Mouse (Mus musculus) thymus, postnatal 14 days (tissue): ENCODE results near the gene Aox3.

Experiments
- DNase-seq: peaks from one replicate; pipeline ENCODE4 v3.0.0; 2021

Aox3 gene

DNA sequence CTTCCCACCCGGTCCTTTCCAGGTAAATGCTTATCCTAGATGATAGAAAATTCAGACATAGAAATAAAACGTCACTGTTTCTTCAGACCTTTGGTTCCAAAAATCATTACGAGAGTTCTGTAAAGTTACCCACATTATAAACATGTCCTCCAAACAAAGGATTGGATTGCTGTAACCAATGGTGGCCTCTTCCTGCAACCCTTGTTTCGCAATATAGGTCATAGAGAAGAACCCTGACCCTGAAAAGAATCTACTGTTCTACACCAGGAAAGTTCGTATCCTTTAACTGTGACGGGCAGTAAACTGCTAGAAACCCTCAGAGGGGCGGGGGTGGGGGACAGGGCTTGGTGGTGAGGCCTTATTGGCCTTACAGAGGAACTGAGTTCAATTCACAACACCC, 99.9 kb downstream of the Aox3 start:
- no peak for DNase-seq

DNA sequence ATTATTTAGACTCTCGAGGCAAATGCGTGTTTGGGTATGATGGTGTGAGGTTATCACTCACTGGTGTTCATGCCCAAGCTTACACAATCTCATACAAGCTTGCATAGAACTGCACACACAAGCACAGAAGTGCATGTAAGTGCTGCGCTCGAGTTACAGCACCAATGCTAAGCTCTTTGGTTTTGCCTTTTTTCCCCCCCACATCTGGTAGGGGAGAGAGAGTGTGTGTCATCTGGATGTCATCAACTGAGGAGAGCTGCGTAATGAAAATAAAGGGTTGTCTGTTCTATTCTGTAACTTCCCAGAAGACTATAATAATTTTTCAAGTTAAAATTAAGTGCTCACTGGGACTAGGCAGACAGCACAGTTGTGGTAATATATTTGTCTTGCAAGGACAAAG, 100.9 kb downstream of the Aox3 start:
- no peak for DNase-seq

DNA sequence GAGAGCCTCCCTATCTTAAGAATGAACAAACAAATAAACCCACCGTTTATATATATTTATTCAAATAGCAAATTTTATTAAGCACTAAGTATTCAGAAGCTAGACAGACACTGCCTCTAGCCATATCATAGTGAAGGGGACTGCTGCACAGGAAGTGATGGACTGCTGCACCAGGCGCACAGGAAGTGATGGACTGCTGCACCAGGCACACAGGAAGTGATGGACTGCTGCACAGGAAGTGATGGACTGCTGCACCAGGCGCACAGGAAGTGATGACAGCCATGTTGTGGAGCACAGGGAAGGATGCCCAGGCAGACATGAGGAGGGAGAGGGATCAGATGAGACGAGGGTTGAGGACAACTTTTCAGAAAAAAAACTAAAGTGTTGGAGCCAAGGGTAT, 102.4 kb downstream of the Aox3 start:
- no peak for DNase-seq

DNA sequence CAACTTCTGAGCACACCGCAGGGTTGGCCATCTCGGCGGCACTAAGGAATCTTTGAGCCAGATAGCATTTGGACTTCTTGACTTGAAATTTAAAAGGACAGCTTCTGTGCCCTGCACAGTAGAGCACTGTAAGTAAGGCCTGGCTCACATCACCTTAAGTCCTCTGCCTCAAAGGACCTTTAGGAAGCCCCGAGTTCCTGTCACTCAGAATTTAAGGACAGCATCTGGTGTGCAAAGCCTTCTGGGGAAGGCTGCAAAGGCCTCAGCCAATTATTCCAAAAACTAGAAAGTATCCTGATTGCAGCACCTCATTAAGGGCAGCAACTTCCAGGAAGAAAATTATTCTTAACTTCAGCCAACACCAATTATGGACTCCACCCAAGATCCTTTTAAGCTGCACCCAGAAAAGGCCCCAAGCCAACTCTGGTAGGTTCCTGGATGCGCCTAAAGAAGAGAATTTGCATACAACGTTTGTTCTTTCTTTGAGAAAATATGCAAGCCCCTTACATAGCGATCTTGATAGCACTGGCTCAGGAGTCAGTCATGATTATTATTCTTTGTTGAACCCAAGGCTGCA, 103.1 kb downstream of the Aox3 start:
- DNase-seq = no peak

DNA sequence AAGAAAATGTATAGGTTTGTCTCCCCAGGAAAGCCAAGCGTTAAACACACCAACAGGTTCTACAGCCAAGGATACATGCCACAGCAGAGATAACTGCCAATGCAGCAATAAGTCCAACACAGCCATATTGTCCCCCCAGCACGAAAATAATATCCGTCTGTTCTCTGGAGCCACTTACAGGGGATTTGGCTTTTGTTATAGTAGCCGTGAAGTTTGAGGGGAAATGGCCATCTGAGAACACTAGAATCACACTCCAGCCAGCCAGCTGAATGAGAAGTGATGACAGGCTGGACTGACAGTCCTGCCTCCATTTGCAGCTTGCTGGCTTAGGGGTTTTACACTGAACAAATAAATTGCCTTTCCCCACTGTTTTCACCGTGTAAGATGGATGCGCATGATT, 108.1 kb downstream of the Aox3 start:
- no peak for DNase-seq

DNA sequence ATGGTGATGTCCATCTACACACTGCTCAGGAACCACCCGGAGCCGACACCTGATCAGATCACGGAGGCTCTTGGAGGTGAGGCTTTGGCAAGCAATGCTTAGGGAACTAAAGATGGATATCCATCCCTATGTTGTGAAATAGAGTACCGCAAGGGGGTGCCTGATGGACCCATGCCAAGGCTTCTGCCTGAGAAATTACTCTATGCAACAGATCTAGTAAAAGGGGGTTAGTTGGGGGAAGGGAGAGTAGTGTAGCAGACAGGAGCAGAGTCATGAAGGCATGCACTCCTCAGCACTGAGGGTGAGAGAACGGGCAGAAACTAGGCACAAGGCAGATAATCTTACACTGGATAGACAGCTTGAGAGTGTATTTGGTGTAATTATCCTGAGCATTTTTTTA, 108.9 kb downstream of the Aox3 start:
- DNase-seq = no peak

DNA sequence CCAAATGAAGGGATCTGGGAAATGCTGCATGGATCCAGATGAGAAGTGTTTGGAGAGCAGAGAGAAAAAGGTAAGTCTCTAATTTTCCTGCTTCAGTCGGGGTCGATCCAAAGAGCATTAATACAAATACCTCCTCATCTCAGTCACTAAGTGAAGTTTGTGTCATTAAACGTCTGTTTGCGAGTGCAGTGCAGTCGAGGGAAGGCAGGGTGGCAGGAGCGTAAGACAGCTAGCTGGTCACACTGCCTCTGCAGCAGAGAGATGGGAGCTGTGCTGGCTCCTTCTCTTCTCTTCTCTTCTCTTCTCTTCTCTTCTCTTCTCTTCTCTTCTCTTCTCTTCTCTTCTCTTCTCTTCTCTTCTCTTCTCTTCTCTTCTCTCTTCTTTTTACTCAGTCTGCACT, 115.2 kb downstream of the Aox3 start:
- no peak for DNase-seq

DNA sequence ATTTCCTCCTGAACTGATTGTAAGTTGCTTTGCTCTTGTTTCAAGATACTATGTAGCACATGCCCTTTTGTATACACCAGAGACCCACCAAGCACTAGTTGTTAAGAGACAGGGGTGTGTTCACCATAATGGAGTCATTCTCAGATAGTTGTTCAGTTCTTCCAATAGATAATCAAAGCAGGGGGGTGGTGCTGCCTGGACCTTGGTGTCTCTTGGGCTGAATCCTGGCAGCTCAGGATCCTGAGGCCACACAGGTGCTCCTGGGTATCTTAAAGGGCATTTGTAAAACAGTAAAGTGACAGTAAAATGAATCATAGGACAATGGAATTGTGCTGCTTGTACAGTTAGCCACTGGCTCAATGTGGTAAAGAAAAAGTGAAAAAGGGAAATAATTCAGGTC, 116.0 kb downstream of the Aox3 start:
- DNase-seq = no peak

DNA sequence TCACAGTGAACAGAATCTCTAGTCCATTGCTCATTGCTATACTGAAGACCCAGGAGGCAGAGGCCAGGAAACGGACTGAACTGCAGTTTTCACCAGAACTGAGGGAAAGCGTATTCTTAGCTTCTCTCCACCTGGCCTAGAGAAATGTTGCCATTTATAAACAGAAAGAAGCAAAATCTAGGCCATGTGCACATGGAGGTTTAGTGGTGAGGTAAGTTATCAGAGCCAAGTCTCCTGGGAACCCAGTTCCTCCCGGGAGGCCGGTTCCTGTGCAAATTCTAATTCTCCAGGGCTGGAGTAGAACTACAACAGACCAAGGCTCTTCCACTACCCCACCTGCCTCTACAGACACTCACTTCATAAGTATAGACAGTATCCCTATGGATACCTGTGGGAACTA, 116.8 kb downstream of the Aox3 start:
- no peak for DNase-seq

DNA sequence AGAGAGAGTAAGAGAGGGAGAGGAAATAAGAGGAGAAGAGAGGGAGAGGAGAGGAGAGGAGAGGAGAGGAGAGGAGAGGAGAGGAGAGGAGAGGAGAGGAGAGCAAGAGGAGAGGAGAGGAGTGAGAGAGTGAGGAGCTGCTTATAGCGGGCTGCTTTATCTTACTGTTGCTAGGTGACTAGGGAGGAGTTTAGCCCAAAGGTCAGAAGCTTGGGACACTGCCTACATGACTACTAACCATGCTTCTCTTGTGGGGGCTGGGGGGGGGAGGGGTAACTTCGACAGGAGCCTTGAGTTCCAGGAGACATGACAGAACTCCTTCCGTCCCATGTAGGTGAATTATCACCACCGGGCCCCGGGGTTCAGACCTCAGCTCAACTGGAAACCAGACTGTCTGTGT, 117.6 kb downstream of the Aox3 start:
- DNase-seq = no peak

DNA sequence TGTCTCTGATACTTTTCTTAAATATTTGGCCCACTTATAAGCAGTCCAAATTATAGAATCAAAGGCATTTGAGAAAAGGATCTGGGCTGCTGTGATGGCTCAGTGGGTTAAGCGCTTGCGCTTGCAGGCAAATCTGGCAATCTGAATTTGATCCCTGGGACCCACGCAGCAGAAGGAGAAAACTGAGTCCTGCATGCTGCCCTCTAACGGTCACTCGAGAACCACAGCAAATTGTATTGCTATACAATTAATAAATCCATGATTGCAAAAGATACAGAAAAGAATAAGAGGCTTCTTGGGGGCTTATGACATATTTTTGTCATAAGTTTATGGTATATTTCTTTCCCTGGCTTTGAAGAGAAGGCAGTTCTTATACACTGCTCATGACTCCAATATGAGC, 122.5 kb downstream of the Aox3 start:
- DNase-seq = no peak

DNA sequence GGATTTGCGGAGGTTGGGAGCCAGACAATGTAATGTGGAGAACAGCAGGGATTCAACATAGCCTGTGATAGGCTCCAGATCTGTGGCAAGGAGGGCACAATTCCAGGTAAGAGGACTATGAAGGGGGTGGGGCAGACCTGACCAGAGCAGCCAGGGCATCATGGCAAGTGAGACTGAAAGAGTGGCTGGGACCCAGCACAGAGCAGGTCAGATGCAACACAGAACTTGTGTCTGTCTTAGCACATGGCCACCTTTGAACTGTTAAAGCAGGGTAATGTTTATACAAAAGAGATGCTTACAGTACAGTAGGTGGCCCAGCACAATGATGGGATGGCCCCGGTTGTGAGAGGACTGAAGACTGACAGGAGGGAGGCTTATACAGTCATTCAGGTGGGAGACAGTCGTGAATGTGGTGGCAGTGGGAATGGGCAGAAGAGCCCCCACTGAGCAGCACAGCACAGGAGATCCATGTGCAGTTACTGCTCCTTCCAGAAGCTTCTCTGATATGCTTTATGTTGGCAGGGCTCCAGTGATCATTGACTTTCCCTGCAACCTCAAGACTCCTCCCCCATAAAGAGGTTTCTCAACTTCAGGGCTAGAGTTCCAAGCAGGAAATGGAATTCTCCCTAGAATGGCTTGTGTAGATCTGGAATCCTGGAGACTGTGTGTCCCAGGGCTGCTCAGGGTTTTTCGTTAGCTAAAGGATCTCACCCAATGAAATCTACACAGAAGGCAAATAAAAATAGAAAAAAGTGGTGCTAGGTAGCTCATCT, 124.8 kb downstream of the Aox3 start:
- no peak for DNase-seq

DNA sequence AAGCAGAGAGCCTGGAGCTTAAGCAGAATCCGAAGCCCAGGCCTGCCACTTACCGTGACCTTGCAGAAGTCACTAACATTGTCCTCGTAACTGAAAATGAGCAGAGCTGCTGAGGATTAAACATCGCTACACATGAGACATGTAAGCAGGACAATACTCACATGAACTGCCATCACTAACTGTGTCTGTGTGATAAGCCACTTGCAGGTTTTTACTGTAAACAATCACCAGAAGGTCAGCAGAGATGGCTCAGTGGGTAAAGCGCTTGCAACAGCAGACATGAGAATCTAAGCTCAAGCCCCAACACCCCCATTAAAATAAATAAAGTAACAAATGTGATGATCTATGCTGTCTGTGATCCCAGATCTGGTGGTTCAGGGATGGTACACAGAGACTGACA, 125.5 kb downstream of the Aox3 start:
- DNase-seq = no peak

DNA sequence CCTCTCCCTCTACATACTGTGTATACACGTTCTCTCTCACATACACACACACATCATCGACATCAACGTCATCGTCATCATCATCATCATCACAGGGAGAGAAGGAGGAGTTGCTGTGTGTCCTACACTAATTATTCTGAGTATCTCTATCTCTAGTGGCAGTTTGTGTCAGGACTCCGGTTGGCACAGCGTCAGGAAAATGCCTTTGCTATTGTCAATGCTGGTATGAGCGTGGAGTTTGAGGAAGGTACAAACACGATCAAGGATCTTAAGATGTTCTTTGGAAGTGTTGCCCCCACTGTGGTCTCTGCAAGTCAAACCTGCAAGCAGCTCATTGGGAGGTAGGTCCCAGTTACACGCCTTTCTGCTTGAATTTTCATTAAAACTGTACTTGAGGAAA, 126.0 kb downstream of the Aox3 start:
- DNase-seq = no peak

DNA sequence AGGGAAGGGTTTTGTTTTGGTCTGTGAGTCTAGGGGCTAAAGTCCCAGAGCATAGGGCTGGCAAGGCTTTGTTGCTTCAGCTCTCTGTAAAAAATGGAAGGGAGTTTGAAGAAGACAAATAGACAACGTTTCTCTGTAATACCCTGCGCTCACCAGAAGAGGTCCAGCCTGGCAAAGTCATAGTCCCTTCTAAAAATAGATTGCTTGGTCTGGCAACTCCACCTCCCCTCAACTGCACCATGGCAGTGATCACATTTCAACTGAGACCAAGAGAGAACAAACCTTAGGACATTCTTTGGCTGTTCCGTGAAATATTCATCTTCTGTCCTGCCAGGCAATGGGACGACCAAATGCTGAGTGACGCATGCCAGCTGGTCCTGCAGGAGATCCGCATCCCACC, 127.4 kb downstream of the Aox3 start:
- DNase-seq = no peak

DNA sequence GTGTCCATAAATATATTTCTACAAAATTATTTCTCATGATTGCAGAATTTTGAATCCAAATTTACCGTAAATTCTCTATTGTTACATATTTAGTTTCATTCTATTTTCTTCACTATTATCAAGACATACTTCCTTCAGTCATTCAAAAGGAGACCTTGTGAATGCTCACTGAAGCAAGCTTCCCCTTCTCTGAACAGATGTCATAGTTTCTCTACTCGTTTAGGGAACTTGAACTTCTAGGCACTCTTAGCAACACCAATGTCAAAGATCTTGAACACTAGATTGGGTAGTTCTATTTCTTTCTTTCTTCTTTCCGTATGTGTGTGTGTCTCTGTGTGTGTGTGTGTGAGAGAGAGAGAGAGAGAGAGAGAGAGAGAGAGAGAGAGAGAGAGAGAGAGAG, 131.6 kb downstream of the Aox3 start:
- DNase-seq = no peak

DNA sequence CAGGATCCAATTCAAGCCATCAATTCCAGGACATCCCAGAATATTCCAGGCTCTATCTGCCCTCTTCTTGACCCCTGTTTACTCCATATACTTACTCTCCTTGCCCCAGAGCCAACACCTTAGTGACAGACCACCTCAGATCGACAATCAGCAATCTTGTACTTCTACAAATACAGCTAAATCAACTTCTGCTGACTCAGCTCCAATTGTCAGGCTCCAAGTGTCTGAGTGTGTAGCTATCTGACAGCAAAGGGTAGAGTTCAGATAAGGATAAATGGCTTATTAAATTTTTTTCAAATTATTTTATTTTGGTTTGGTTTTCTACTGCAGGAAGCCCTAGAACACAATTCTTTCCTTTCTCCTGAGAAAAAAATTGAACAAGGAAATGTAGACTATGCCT, 135.6 kb downstream of the Aox3 start:
- DNase-seq = no peak
